Mouse (Mus musculus): ENCODE measurements at regions not wholly inside any gene's neighbourhood (a gene's known extent, or its start where the extent isn't known, plus 50 kb on each side); places are given as distances from the start of the nearest gene placed in this dataset.

DNA sequence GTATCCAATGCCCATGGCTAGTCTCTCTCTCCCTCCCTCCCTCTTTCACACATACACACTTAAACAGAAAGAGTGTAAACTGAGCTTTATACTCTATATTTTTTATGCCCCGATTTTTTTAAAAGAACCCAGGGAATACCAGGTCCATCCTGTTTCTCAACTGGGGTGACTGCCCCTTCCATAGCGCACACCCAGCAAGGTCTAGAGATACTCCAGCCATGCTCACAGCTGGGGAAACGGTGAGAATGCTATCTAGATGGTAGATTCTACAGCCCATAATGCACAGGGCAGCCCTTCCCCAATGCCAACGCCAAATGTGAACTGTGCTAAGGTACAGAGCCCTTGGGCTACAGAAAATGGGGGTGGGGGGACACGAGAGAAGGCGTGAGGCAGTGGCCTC is 51.2 kb upstream of the Tln2 start:
- DNase-seq: no peak

DNA sequence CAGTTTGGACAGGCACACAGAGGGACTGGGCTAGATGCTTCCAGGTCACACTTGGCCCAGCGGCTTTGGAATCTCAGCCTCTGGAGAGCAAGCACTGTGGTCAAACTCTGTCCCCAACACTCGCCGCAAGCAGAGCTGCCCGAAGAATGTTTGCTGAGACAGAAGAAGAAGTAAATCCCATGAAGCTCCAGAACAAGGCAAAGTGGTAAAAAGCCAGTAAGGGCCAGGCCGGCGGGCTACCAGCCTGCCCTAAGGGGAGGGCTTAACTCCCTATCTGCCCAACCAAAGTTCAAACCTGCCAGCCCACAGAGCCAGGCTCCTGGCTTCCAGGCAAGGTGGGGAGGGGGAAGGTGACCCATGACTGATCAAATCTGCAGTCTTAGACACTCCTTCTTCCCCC is 52.2 kb upstream of the Tln2 start:
- peak; percentile 17 for DNase-seq

DNA sequence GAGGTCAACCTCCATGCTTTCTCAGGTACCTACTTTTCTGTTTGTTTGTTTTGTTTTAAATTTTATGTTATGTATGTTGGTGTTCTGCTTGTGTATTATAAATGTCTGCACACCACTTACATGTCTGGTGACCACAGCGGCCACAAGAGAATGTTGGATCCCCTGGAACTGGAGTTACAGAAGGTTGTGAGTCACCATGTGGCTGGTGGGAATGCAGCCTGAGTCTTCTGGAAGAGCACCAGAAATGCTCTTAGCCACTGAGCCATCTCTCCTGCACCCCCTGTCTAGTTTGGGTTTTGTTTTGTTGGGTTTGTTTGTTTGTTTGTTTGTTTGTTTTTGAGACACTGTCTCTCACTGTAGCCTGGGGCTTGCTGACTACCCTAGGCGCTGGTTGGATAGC is 52.6 kb upstream of the Tln2 start:
- no peak for DNase-seq

DNA sequence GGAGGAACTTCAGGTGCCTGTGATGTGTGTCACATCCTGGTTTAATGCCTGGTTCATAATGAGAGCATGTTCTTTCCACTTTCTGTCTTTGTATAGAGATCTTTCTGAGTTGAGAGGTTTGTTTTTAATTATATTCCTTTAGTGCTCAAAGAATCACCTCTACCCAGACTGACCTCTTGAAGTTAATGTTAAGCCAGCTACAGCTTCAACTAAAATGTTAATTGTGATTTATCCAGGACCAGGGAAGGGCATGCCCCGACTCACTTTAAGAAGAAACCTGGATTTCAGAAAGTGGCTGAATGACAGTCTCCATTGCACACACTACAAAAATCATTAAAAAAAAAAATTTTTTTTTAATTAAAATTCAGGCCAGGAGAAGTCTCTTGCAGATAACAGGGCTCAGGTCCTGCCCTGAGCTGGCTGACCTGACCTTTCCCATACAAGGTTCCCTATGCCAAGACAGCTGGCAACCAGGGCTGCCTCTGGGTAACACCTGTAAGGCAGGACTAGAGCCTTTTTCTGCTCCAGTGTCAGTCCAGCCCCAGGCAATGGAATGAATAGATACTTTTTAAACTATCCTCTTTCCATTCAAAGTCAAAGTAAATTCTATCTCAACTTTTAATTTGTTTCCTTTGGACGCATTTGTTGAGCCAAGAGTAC is 54.7 kb upstream of the Tln2 start:
- DNase-seq: peak; percentile 27

- no peak for DNase-seq
Measured at GRCm38 (mm10) chr9:67616207-67616606, 56.7 kb upstream of the Tln2 start.

GRCm38 (mm10) chr9:67617341-67618217 is 58.1 kb upstream of the Tln2 start:
- no peak for DNase-seq

DNA sequence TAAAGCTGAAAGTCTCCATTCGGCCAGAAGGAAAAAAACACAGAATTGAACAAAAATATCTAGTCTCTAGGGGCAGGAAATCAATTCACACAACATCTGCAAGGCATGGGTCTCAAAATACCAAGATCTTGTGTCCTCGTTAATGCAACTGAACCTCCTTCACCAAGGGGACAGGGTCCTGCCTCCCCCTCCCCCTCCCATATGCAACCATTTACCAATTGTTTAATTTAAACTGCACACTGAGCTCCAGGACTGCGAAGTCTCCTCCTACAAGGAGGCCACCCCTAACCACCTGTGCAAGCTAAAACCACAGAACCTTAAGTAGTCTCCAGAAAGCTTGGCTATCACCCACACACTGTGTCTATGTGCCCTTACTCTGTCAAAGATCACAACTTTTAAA is 61.4 kb upstream of the Tln2 start:
- DNase-seq: no peak

GRCm38 (mm10) chr9:67627196-67627595 is 67.7 kb upstream of the Tln2 start:
- DNase-seq: no peak

DNA sequence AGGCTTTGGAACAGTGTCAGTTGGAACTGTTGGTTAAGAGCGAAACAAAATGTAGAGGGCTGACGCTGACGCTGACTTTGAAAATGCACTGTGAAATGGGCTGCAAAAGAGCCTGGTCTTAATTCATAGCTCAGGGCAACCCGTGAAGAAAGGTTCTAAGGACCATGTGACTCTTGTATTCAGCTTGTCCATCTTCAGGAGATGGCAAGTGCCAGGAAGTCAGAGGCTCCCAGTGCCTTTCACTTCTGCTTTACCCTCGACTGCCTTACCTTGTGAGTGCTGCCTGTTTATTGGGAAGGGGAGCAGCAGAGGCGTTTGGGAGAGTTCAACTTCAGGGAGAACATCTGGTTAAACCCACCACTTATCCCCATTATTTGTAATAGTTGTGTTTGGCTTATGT is 70.1 kb upstream of the Tln2 start:
- DNase-seq: no peak

- no peak for DNase-seq
Measured at GRCm38 (mm10) chr9:67630173-67630572, 70.7 kb upstream of the Tln2 start.

DNA sequence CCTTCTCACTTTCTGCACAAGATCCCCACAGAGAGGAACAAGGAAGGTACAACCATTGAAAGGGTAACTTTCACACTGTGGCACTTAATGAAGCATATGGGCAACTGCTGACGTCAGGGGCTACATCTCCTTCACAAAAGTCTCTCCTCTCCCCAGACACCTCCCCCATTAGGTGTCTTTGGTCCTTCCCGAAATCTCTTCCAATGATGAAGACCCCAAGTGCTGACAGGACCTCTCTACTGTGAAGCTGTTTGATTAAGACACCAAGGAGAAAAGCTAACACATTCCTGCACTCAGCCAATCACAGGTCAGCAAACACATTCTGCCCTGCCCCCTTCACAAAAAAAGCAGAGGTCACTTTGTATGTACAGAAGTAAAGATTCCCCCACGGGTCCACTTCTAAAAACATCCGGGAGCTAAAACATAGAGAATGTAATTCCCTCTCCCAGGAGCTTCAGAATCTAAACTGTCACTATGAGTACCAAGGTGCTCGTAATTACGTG is 72.3 kb upstream of the Tln2 start:
- no peak for DNase-seq

GRCm38 (mm10) chr9:67632521-67633025 is 73.1 kb upstream of the Tln2 start:
- DNase-seq: peak; percentile 18

DNA sequence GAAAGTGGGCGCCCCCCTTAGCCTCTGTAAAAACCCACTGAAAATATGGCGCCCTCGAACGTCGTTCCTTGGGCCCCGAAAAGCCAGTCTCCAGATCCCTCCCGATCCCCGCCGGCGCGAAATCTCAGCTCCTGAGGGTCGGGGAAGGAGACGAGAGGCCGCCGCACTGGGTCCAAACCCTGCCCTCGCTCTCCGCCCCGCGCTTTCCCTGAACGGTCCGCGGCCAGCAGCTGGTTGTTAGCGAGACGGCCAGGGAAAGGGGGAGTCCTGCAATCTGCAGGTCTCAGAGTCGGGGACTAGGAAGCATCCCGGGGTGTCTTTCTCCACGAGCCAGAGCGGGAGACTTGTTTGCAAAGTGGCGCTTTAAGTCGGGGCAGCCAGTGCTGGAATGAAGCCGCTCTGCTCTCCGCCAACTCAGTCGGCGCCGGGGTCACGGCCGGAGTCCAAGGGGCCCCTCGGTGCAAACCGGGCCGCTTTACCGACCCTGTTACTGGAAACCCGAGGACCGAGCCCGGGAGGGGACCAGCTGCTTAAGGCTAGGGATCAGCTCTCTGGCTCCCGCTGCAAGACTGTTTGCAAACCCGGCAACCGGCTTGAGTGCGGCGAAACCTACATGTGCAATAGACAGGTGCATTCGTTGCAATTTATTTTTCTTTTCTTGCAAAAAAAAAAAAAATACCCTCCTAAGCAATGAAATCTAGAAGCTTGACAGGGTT is 73.7 kb upstream of the Tln2 start:
- peak; percentile 56 for DNase-seq

GRCm38 (mm10) chr9:67633761-67634441 is 74.4 kb upstream of the Tln2 start:
- peak; percentile 85 for DNase-seq

- no peak for DNase-seq
Measured at GRCm38 (mm10) chr9:67646820-67647219, 87.3 kb upstream of the Tln2 start.

DNA sequence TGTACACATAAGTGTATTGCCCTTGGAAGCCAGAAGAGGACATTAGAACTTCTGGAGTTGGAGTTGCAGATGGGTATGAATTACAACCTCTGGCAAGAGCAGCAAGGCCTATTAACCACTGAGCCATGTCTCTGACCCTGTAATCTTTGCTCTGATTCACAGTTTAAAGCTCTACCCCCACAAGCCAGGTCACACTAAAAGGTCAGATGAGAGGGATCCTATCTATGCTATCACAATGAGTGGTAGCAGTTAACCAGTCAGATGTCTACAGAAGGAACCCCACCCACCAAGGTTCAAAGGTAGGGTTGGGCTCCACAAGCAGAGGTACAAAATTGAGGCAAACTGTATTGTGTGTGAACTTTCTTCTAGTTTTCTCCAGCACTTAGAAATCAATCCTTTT is 94.5 kb upstream of the C2cd4b start:
- no peak for DNase-seq

GRCm38 (mm10) chr9:67670261-67671020 is 88.8 kb upstream of the C2cd4b start:
- DNase-seq: peak; percentile 23

DNA sequence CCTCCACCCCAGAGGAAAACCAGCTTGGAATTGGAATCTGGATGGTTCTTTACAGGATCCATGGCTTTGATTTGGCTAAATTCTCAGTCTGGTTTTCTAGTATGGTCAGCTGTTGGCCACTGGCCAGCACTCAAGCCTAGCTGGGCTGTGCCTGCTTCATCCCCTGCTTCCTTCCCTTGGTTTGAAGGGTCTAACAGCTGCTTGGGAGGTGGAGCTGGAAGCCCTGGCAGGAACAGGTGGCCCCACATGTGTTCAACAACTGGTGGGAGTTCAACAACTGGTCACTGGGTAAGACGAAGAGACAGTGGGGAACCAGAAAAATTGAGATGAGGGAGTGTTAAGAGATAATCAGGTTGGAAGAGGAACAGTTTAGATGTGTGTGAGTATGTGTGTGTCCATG is 82.3 kb upstream of the C2cd4b start:
- DNase-seq: no peak

DNA sequence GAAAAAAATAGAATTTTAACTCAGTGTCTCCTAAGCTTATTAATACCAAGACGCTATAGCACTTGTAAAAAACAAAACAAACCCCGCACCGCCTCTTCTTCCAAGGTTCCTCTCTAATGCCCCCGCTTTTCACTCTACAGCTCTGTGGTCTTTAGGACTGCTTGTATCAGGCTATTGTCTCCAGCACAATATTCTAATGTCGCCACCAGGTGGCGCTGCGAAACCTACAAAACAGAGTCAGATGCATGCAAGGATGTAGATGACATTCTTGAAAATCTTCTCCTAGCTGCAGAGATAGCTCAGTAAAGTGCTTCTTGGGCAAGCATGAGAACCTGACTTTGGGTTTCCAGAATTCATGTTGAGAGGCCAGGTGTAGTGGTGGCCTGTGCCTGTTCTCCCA is 75.9 kb upstream of the C2cd4b start:
- peak; percentile 76 for DNase-seq

- peak; percentile 30 for DNase-seq
Measured at GRCm38 (mm10) chr9:67692396-67692795, 66.8 kb upstream of the C2cd4b start.

GRCm38 (mm10) chr9:67693716-67694115 is 65.5 kb upstream of the C2cd4b start:
- DNase-seq: peak; percentile 59
